Comparison of ENCODE assay signal across 11 mouse cellular contexts in the genomic region with DNA sequence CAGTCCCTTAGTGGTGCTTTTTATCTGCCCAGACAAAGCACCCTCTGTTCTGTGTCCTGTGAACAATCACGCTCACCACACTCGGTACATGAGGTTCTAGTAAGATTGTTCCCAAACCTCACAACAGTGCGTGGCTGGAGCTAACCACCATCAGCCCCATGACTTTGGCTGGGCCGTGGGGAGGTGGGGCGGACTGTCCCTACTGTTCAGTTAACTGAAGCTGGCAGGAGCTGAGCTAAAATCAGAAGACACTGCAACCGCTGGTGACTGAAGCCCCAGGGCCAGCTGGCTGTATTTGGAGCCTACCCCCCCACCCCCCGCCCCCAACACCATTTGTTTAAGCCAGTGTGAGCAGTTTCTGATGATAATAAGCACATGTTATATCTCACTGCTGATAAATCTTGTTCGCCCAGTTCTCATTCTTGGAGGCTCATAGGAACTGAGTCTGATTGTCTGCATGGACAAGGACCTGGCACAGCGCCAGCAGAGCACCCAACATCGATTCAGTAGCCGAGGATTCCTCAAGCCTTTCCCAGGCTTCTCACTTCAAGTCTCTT. TPM values are rescaled to one million over a fixed set of nuclear protein-coding genes. Genes with fewer than 3 reads are reported as not detected.
A peak's percentile ranks its signal among the peaks of the same experiment; 100 is the strongest.
DNase-seq lines count a peak whose midpoint lies in the region; ATAC-seq lines count a peak whose summit lies in the region.
"Had no signal": no experiment of that assay in that cellular context is flagged by ENCODE, and none has a peak within 500 bp of the region (broad histone marks: within the 10 kb centered on the region; RNA-seq: fewer than 3 reads in every experiment).

No protein-coding gene starts in this region.

- no peak for ATAC-seq in embryonic facial prominence, embryonic 15.5 days (ENCODE audit: insufficient number of reproducible peaks, low FRiP score, low TSS enrichment, low read depth)
- peak; percentile 89 for ATAC-seq in midbrain, embryonic 13.5 days

- H3K27me3 ChIP-seq in embryonic facial prominence, embryonic 15.5 days = no peaks in the 10 kb centered on the region
- no peaks in the 10 kb centered on the region for H3K27me3 ChIP-seq in midbrain, embryonic 13.5 days
- H3K27me3 ChIP-seq: liver, embryonic 13.5 days had no signal

- WGBS in embryonic facial prominence, embryonic 15.5 days = 55% methylated on average over 11 of the region's 11 CpGs
- WGBS in midbrain, embryonic 13.5 days = 62% methylated on average over 11 of the region's 11 CpGs

- no peak overlapping the region for H3K4me3 ChIP-seq in embryonic facial prominence, embryonic 15.5 days (replicated peaks)
- H3K4me3 ChIP-seq in midbrain, embryonic 13.5 days (replicated peaks) = no peak overlapping the region
- H3K4me3 ChIP-seq: erythroblast, embryonic 14.5 days; liver, embryonic 13.5 days had no signal

- H3K4me2 ChIP-seq in embryonic facial prominence, embryonic 15.5 days (replicated peaks) = no peak overlapping the region
- H3K4me2 ChIP-seq in midbrain, embryonic 13.5 days (replicated peaks) = no peak overlapping the region
- H3K4me2 ChIP-seq: liver, embryonic 13.5 days had no signal

- H3K9me3 ChIP-seq in embryonic facial prominence, embryonic 15.5 days (replicated peaks) = no peaks in the 10 kb centered on the region
- no peaks in the 10 kb centered on the region for H3K9me3 ChIP-seq in midbrain, embryonic 13.5 days
- H3K9me3 ChIP-seq: G1E; liver, embryonic 13.5 days had no signal

- H3K4me1 ChIP-seq in embryonic facial prominence, embryonic 15.5 days = peaks cover 6% of the 10 kb centered on the region
- peaks cover 11% of the 10 kb centered on the region; the same call in 1 of the 2 replicates for H3K4me1 ChIP-seq in midbrain, embryonic 13.5 days (replicated peaks)
- H3K4me1 ChIP-seq: liver, embryonic 13.5 days had no signal

- H3K27ac ChIP-seq in embryonic facial prominence, embryonic 15.5 days (replicated peaks) = peak overlapping the region; percentile 53; the same call in 1 of the 2 replicates
- H3K27ac ChIP-seq in midbrain, embryonic 13.5 days = peak overlapping the region; percentile 61
- H3K27ac ChIP-seq: liver, embryonic 13.5 days had no signal

- peaks cover 49% of the 10 kb centered on the region for H3K36me3 ChIP-seq in embryonic facial prominence, embryonic 15.5 days
- peaks cover 69% of the 10 kb centered on the region for H3K36me3 ChIP-seq in midbrain, embryonic 13.5 days

- peak; percentile 74 for DNase-seq in layer of hippocampus, adult 11-12 months (ENCODE audit: low spot score)
- DNase-seq in layer of hippocampus, adult 9-10 months (ENCODE audit: low spot score) = no peak
- DNase-seq in layer of hippocampus, adult 18-20 months (ENCODE audit: low spot score in 2 of 2) = peak; percentile 28 to 87
- DNase-seq in urinary bladder, postnatal 4 days (ENCODE audit: low spot score in 2 of 2) = no peak
- no peak for DNase-seq in embryo, embryonic 10.5 days (ENCODE audit: low spot score)
- DNase-seq in urinary bladder, postnatal 25 days (ENCODE audit: low spot score) = no peak
- DNase-seq: liver, embryonic 13.5 days had no signal

- no peak overlapping the region for H3K9ac ChIP-seq in embryonic facial prominence, embryonic 15.5 days
- H3K9ac ChIP-seq in midbrain, embryonic 13.5 days (replicated peaks) = no peak overlapping the region
- H3K9ac ChIP-seq: liver, embryonic 13.5 days had no signal

RNA-seq across cellular contexts. Expression of gene Ak3, which starts 23.3 kb away (rescaled TPM):
- polyA plus RNA-seq in embryonic facial prominence, embryonic 15.5 days (2015; fragmentation: Nextera tagmentation; extraction: Ambion mirVana) = 85.3 and 88.0 TPM in 2 replicates
- 10 to 100 TPM; 53.6 to 56.3 TPM for total RNA-seq in layer of hippocampus, adult 18-20 months (2021)
- 53.1 and 58.0 TPM in 2 replicates for polyA plus RNA-seq in midbrain, embryonic 13.5 days (2015; fragmentation: Nextera tagmentation; extraction: Ambion mirVana)

RNA-seq across cellular contexts. Expression of gene Cdc37l1, which starts 34.3 kb away (rescaled TPM):
- 37.1 and 38.6 TPM in 2 replicates for polyA plus RNA-seq in embryonic facial prominence, embryonic 15.5 days (2015; fragmentation: Nextera tagmentation; extraction: Ambion mirVana)
- total RNA-seq in layer of hippocampus, adult 18-20 months (2021) = 100 to 1,000 TPM; 105 to 118 TPM
- 51.6 and 51.9 TPM in 2 replicates for polyA plus RNA-seq in midbrain, embryonic 13.5 days (2015; fragmentation: Nextera tagmentation; extraction: Ambion mirVana)

RNA-seq across cellular contexts. Expression of gene 4430402I18Rik, which starts 56.9 kb away (rescaled TPM):
- 2.4 and 3.6 TPM in 2 replicates for polyA plus RNA-seq in embryonic facial prominence, embryonic 15.5 days (2015; fragmentation: Nextera tagmentation; extraction: Ambion mirVana)
- total RNA-seq in layer of hippocampus, adult 18-20 months (2021) = 1 to 10 TPM; 5.4 to 8.5 TPM
- polyA plus RNA-seq in midbrain, embryonic 13.5 days (2015; fragmentation: Nextera tagmentation; extraction: Ambion mirVana) = 0.67 and 0.84 TPM in 2 replicates
- polyA plus RNA-seq: erythroblast, embryonic 14.5 days; G1E had no signal

Comparison
In these comparisons a context has a peak if more than half of its experiments do, and no peak if none do; other contexts are left out.
1. DNase-seq: peak in layer of hippocampus, adult 11-12 months (single experiment) and layer of hippocampus, adult 18-20 months (2 of 2); none in layer of hippocampus, adult 9-10 months (single experiment), urinary bladder, postnatal 4 days (0 of 2), embryo, embryonic 10.5 days (single experiment) and urinary bladder, postnatal 25 days (single experiment).